20 mouse cellular contexts compared by ENCODE assay signal in the genomic region with DNA sequence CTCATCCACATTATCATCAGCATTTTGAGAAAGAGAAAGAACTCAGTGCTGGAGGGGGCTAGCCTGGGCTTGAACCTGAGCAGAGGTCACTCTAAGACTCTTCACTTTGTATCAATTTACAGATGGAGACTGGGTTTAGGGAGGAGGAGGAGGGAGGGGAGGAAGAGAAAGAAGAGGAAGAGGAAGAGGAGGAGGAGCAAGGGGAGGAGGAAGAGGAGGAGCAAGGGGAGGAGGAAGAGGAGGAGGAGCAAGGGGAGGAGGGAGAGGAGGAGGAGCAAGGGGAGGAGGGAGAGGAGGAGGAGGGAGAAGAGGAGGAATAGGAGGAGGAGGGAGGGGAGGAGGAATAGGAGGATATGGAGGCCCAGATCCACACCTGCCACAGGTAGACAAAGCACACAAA. TPM values are rescaled to one million over a fixed set of nuclear protein-coding genes. Genes with fewer than 3 reads are reported as not detected.
DNase-seq lines count a peak whose midpoint lies in the region; TF ChIP-seq lines count a peak whose summit lies in the region.
"Had no signal": no experiment of that assay in that cellular context is flagged by ENCODE, and none has a peak within 500 bp of the region (broad histone marks: within the 10 kb centered on the region; RNA-seq: fewer than 3 reads in every experiment).

No protein-coding gene starts in this region.

- H3K27ac ChIP-seq in layer of hippocampus, adult 2 months = peak overlapping the region; percentile 68; the same call in 1 of the 2 replicates
- H3K27ac ChIP-seq: forebrain, embryonic 13.5 days had no signal

- no peak for TF ChIP-seq CTCF in layer of hippocampus, adult 2 months (conservative IDR thresholded peaks at IDR 0.05)

- no peak for DNase-seq in layer of hippocampus, adult 2 months (ENCODE audit: low spot score in 2 of 2)
- DNase-seq in layer of hippocampus, postnatal 10 days (ENCODE audit: low spot score in 2 of 2) = no peak
- DNase-seq in ES-CJ7 (ENCODE audit: low read depth, low spot score) (peak; percentile 43), R1 (ENCODE audit: low read depth, low spot score) (peak; percentile 37)
- no peak for DNase-seq in kidney, adult 8-10 months
- no peak for DNase-seq in adrenal gland, postnatal 25 days
- DNase-seq in cerebellum, postnatal 14 days = no peak
- DNase-seq: adrenal gland, postnatal 10 days; cerebellum, adult 11 months; cerebellum, adult 2 months; cerebellum, adult 9-11 months; cerebellum, postnatal 36 days; embryo, embryonic 11 days; gastrocnemius, postnatal 10 days; heart, adult 11 months; heart, postnatal 36 days had no signal

- no peak overlapping the region for H3K4me3 ChIP-seq in layer of hippocampus, adult 2 months
- H3K4me3 ChIP-seq: forebrain, embryonic 10.5 days; forebrain, embryonic 13.5 days; hindbrain, embryonic 15.5 days had no signal

RNA-seq across cellular contexts. Expression of a gene that starts 18.0 kb away (rescaled TPM):
- 1 to 10 TPM; 1.7 to 2.9 TPM for total RNA-seq in layer of hippocampus, adult 2 months (2021)
- 1 to 10 TPM; 3.3 to 6.0 TPM for total RNA-seq in layer of hippocampus, postnatal 10 days (2021)
- total RNA-seq in adrenal gland, postnatal 25 days (2021) = 0.15 and 1.9 TPM in 2 replicates
- total RNA-seq: heart, adult 8-10 months; heart, postnatal 36 days had no signal

RNA-seq across cellular contexts. Expression of a gene that starts 21.4 kb away (rescaled TPM):
- total RNA-seq in layer of hippocampus, adult 2 months (2021) = 100 to 1,000 TPM; 102 to 103 TPM
- total RNA-seq in layer of hippocampus, postnatal 10 days (2021) = 100 to 1,000 TPM; 109 to 113 TPM
- total RNA-seq in adrenal gland, postnatal 25 days (2021) = 60.0 and 64.7 TPM in 2 replicates

Comparison
In these comparisons a context has a peak if more than half of its experiments do, and no peak if none do; other contexts are left out.
1. DNase-seq: peak in ES-CJ7 (single experiment) and R1 (single experiment); none in layer of hippocampus, adult 2 months (0 of 2), layer of hippocampus, postnatal 10 days (0 of 2), kidney, adult 8-10 months (0 of 2), adrenal gland, postnatal 25 days (single experiment) and cerebellum, postnatal 14 days (0 of 2).